Mouse (Mus musculus) liver, embryonic 12.5 days (tissue): ENCODE measurements at regions not wholly inside any gene's neighbourhood (a gene's known extent, or its start where the extent isn't known, plus 50 kb on each side); places are given as distances from the start of the nearest gene placed in this dataset.

Source experiments
- ATAC-seq: fragments of 200-750 bp; cut with Nextera tagmentation; 2 replicates; pipeline ENCODE4 v1.8.0; 2017; ENCODE audit warnings: moderate number of reproducible peaks, mild to moderate bottlenecking, moderate library complexity
- H3K27ac ChIP-seq: fragments of 300-500 bp; sonication (generic); 2 replicates; pipeline ENCODE4 v1.5.1; 2016; ENCODE audit warnings: mild to moderate bottlenecking
- H3K27me3 ChIP-seq: fragments of 300-500 bp; sonication (generic); replicated peaks from 2 replicates; pipeline ENCODE4 v1.6.1; 2016; ENCODE audit warnings: mild to moderate bottlenecking, moderate library complexity
- H3K36me3 ChIP-seq: fragments of 300-500 bp; sonication (generic); 2 replicates; pipeline ENCODE4 v1.6.1; 2016; ENCODE audit warnings: mild to moderate bottlenecking, moderate library complexity
- H3K4me1 ChIP-seq: fragments of 300-500 bp; sonication (generic); 2 replicates; pipeline ENCODE4 v1.6.1; 2016
- H3K4me2 ChIP-seq: fragments of 300-500 bp; sonication (generic); 2 replicates; pipeline ENCODE4 v1.6.1; 2016; ENCODE audit warnings: mild to moderate bottlenecking, moderate library complexity
- H3K4me3 ChIP-seq: fragments of 300-500 bp; sonication (generic); 2 replicates; pipeline ENCODE4 v1.5.1; 2016; ENCODE audit warnings: mild to moderate bottlenecking, moderate library complexity
- H3K9ac ChIP-seq: fragments of 300-500 bp; sonication (generic); 2 replicates; pipeline ENCODE4 v1.6.1; 2016; ENCODE audit warnings: mild to moderate bottlenecking, moderate library complexity
- H3K9me3 ChIP-seq: fragments of 300-500 bp; sonication (generic); replicated peaks from 2 replicates; pipeline ENCODE4 v1.6.1; 2016; ENCODE audit warnings: mild to moderate bottlenecking, moderate library complexity
- WGBS: fragments of 180-500 bp; shearing (Covaris S2); methylation state at CpG from one replicate; pipeline ENCODE4 v1.1.7; 2016; ENCODE audit not compliant: insufficient replicate concordance; 5-methylcytosine and 5-hydroxymethylcytosine counted together

- Histone ChIP-seq H3K9ac (no peak overlapping the region), H3K27ac (no peak overlapping the region), H3K36me3 (no peaks in the 10 kb centered on the region), H3K9me3 (no peaks in the 10 kb centered on the region), H3K27me3 (peaks cover 15% of the 10 kb centered on the region), H3K4me1 (no peaks in the 10 kb centered on the region), H3K4me3 (no peak overlapping the region), H3K4me2 (no peak overlapping the region)
- no peak for ATAC-seq
- 64% methylated on average over 11 of the region's 11 CpGs for WGBS
Observed at GRCm38 (mm10) chr9:61000232-61000631, 205.9 kb downstream of the Uaca start.

- Histone ChIP-seq H3K27me3 (peaks cover 15% of the 10 kb centered on the region; the same call in 1 of the 2 replicates), H3K27ac (no peak overlapping the region), H3K9me3 (no peaks in the 10 kb centered on the region), H3K36me3 (no peaks in the 10 kb centered on the region), H3K4me1 (no peaks in the 10 kb centered on the region), H3K4me2 (no peak overlapping the region), H3K4me3 (no peak overlapping the region), H3K9ac (no peak overlapping the region)
- ATAC-seq: no peak
- WGBS: 77% methylated on average over 5 of the region's 5 CpGs
Observed at GRCm38 (mm10) chr9:61002572-61002971, 208.2 kb downstream of the Uaca start.

GRCm38 (mm10) chr9:61008446-61008845, 214.1 kb downstream of the Uaca start:
- Histone ChIP-seq H3K4me1 (no peaks in the 10 kb centered on the region), H3K27ac (no peak overlapping the region), H3K4me2 (no peak overlapping the region), H3K9me3 (no peaks in the 10 kb centered on the region), H3K9ac (no peak overlapping the region), H3K36me3 (no peaks in the 10 kb centered on the region), H3K4me3 (no peak overlapping the region), H3K27me3 (0 out of 2 replicates have a peak, but pooled peaks cover 7% of the 10 kb centered on the region)
- ATAC-seq: no peak
- 32% methylated on average over 1 of the region's 1 CpGs for WGBS

- Histone ChIP-seq H3K9me3 (no peaks in the 10 kb centered on the region), H3K4me2 (no peak overlapping the region), H3K4me3 (no peak overlapping the region), H3K27me3 (peaks cover 8% of the 10 kb centered on the region; the same call in 1 of the 2 replicates), H3K27ac (no peak overlapping the region), H3K4me1 (no peaks in the 10 kb centered on the region), H3K36me3 (no peaks in the 10 kb centered on the region), H3K9ac (no peak overlapping the region)
- no peak for ATAC-seq
Observed at GRCm38 (mm10) chr9:61011066-61011465, 216.7 kb downstream of the Uaca start.

GRCm38 (mm10) chr9:61012771-61013540, 218.6 kb downstream of the Uaca start:
- 20% methylated on average over 19 of the region's 19 CpGs for WGBS
- Histone ChIP-seq H3K4me1 (no peaks in the 10 kb centered on the region), H3K9me3 (no peaks in the 10 kb centered on the region), H3K4me2 (no peak overlapping the region), H3K36me3 (no peaks in the 10 kb centered on the region), H3K9ac (no peak overlapping the region), H3K4me3 (no peak overlapping the region), H3K27me3 (peaks cover 23% of the 10 kb centered on the region), H3K27ac (no peak overlapping the region)
- no peak for ATAC-seq

GRCm38 (mm10) chr9:61014151-61014550, 219.8 kb downstream of the Uaca start:
- Histone ChIP-seq H3K4me1 (no peaks in the 10 kb centered on the region), H3K9ac (no peak overlapping the region), H3K4me2 (no peak overlapping the region), H3K36me3 (no peaks in the 10 kb centered on the region), H3K4me3 (no peak overlapping the region), H3K27ac (no peak overlapping the region), H3K9me3 (no peaks in the 10 kb centered on the region), H3K27me3 (peaks cover 29% of the 10 kb centered on the region)
- ATAC-seq: no peak
- 65% methylated on average over 8 of the region's 8 CpGs for WGBS

- Histone ChIP-seq H3K4me3 (no peak overlapping the region), H3K27ac (no peak overlapping the region), H3K9me3 (no peaks in the 10 kb centered on the region), H3K4me2 (no peak overlapping the region), H3K9ac (no peak overlapping the region), H3K27me3 (peaks cover 29% of the 10 kb centered on the region), H3K4me1 (no peaks in the 10 kb centered on the region), H3K36me3 (no peaks in the 10 kb centered on the region)
- ATAC-seq: no peak
- 69% methylated on average over 15 of the region's 15 CpGs for WGBS
Observed at GRCm38 (mm10) chr9:61015374-61015890, 221.1 kb downstream of the Uaca start.

- 30% methylated on average over 10 of the region's 10 CpGs for WGBS
Observed at GRCm38 (mm10) chr9:61016673-61017072, 222.3 kb downstream of the Uaca start.

GRCm38 (mm10) chr9:61019938-61020337, 225.6 kb downstream of the Uaca start:
- ATAC-seq: no peak
- H3K27ac ChIP-seq: no peak overlapping the region
- no peaks in the 10 kb centered on the region for H3K36me3 ChIP-seq
- H3K4me1 ChIP-seq: no peaks in the 10 kb centered on the region
- peaks cover 25% of the 10 kb centered on the region for H3K27me3 ChIP-seq
- H3K4me2 ChIP-seq: no peak overlapping the region
- 34% methylated on average over 4 of the region's 4 CpGs for WGBS
- H3K9ac ChIP-seq: no peak overlapping the region
- H3K4me3 ChIP-seq: no peak overlapping the region
- H3K9me3 ChIP-seq: 0 out of 2 replicates have a peak, but pooled peaks cover 4% of the 10 kb centered on the region

More at GRCm38 (mm10) chr9:61016673-61017072, 222.3 kb downstream of the Uaca start:
- peaks cover 29% of the 10 kb centered on the region for H3K27me3 ChIP-seq
- no peak overlapping the region for H3K27ac ChIP-seq
- H3K4me1 ChIP-seq: no peaks in the 10 kb centered on the region
- H3K9ac ChIP-seq: no peak overlapping the region
- H3K4me2 ChIP-seq: no peak overlapping the region
- no peaks in the 10 kb centered on the region for H3K36me3 ChIP-seq
- H3K4me3 ChIP-seq: no peak overlapping the region
- 0 out of 2 replicates have a peak, but pooled peaks cover 4% of the 10 kb centered on the region for H3K9me3 ChIP-seq
- ATAC-seq: no peak

GRCm38 (mm10) chr9:61021810-61022209, 227.5 kb downstream of the Uaca start:
- no peak overlapping the region for H3K4me3 ChIP-seq
- no peak for ATAC-seq
- H3K36me3 ChIP-seq: no peaks in the 10 kb centered on the region
- H3K27ac ChIP-seq: no peak overlapping the region
- H3K27me3 ChIP-seq: peaks cover 21% of the 10 kb centered on the region
- no peak overlapping the region for H3K4me2 ChIP-seq
- no peak overlapping the region for H3K9ac ChIP-seq
- WGBS: 31% methylated on average over 5 of the region's 5 CpGs
- H3K9me3 ChIP-seq: 0 out of 2 replicates have a peak, but pooled peaks cover 4% of the 10 kb centered on the region
- H3K4me1 ChIP-seq: no peaks in the 10 kb centered on the region

GRCm38 (mm10) chr9:61022371-61023026, 228.2 kb downstream of the Uaca start:
- 37% methylated on average over 6 of the region's 6 CpGs for WGBS
- H3K4me2 ChIP-seq: no peak overlapping the region
- no peak for ATAC-seq

GRCm38 (mm10) chr9:61025341-61025740, 231.0 kb downstream of the Uaca start:
- no peak overlapping the region for H3K9ac ChIP-seq
- H3K36me3 ChIP-seq: no peaks in the 10 kb centered on the region
- no peak overlapping the region for H3K4me3 ChIP-seq
- peaks cover 26% of the 10 kb centered on the region for H3K27me3 ChIP-seq
- H3K4me2 ChIP-seq: no peak overlapping the region
- 25% methylated on average over 6 of the region's 6 CpGs for WGBS
- no peak overlapping the region for H3K27ac ChIP-seq
- no peak for ATAC-seq
- H3K4me1 ChIP-seq: no peaks in the 10 kb centered on the region
- 0 out of 2 replicates have a peak, but pooled peaks cover 4% of the 10 kb centered on the region for H3K9me3 ChIP-seq

More at GRCm38 (mm10) chr9:61022371-61023026, 228.2 kb downstream of the Uaca start:
- Histone ChIP-seq H3K4me3 (no peak overlapping the region), H3K9me3 (0 out of 2 replicates have a peak, but pooled peaks cover 4% of the 10 kb centered on the region), H3K36me3 (no peaks in the 10 kb centered on the region), H3K27me3 (peaks cover 22% of the 10 kb centered on the region), H3K4me1 (no peaks in the 10 kb centered on the region), H3K9ac (no peak overlapping the region), H3K27ac (no peak overlapping the region)
